Mouse (Mus musculus) neural tube, embryonic 12.5 days (tissue): ENCODE data around the gene Ldah. TPM values are rescaled to one million over a fixed set of nuclear protein-coding genes. Genes with fewer than 3 reads are reported as not detected.

Experiments
- ATAC-seq: fragments of 200-750 bp; cut with Nextera tagmentation; 2 replicates; pipeline ENCODE4 v1.8.0; 2017; ENCODE audit warnings: low read depth, mild to moderate bottlenecking, moderate TSS enrichment, moderate library complexity; ENCODE audit not compliant: low FRiP score
- H3K27ac ChIP-seq: fragments of 300-500 bp; sonication (generic); 2 replicates; pipeline ENCODE4 v1.5.1; 2016
- H3K27me3 ChIP-seq: fragments of 300-500 bp; sonication (generic); replicated peaks from 2 replicates; pipeline ENCODE4 v1.6.1; 2016; ENCODE audit warnings: mild to moderate bottlenecking
- H3K36me3 ChIP-seq: fragments of 300-500 bp; sonication (generic); 2 replicates; pipeline ENCODE4 v1.6.1; 2016; ENCODE audit warnings: mild to moderate bottlenecking
- H3K4me1 ChIP-seq: fragments of 300-500 bp; sonication (generic); 2 replicates; pipeline ENCODE4 v1.6.1; 2016
- H3K4me2 ChIP-seq: fragments of 300-500 bp; sonication (generic); replicated peaks from 2 replicates; pipeline ENCODE4 v1.6.1; 2016; ENCODE audit warnings: mild to moderate bottlenecking
- H3K4me3 ChIP-seq: fragments of 300-500 bp; sonication (generic); 2 replicates; pipeline ENCODE4 v1.5.1; 2016
- H3K9ac ChIP-seq: fragments of 300-500 bp; sonication (generic); 2 replicates; pipeline ENCODE4 v1.6.1; 2016; ENCODE audit warnings: mild to moderate bottlenecking
- H3K9me3 ChIP-seq: fragments of 300-500 bp; sonication (generic); 2 replicates; pipeline ENCODE4 v1.6.1; 2016; ENCODE audit warnings: mild to moderate bottlenecking
- WGBS: fragments of 180-500 bp; shearing (Covaris S2); methylation state at CpG from one replicate; pipeline ENCODE4 v1.1.7; 2016; 5-methylcytosine and 5-hydroxymethylcytosine counted together
- polyA plus RNA-seq: library from polyadenylated mRNA; unstranded; fragments of >200 nt; fragmentation: Nextera tagmentation; extraction: Ambion mirVana; gene quantifications from 2 replicates; pipeline ENCODE4 v1.2.1, GENCODE M21; 2016

Ldah gene
- polyA plus RNA-seq, 1 experiment from 2014 or later = 68.8 TPM

GRCm38 (mm10) chr12:8289099-8289498 is 81.2 kb downstream of the Ldah start:
- Histone ChIP-seq H3K4me3 (no peak overlapping the region), H3K36me3 (no peaks in the 10 kb centered on the region; the same call in 1 of the 2 replicates), H3K27ac (no peak overlapping the region), H3K9me3 (no peaks in the 10 kb centered on the region), H3K4me1 (no peaks in the 10 kb centered on the region; the same call in 1 of the 2 replicates), H3K4me2 (no peak overlapping the region), H3K9ac (no peak overlapping the region), H3K27me3 (no peaks in the 10 kb centered on the region)
- 86% methylated on average over 6 of the region's 6 CpGs for WGBS
- no peak for ATAC-seq

- H3K27ac ChIP-seq = no peak overlapping the region
- H3K4me2 ChIP-seq = no peak overlapping the region
- H3K9me3 ChIP-seq = no peaks in the 10 kb centered on the region
- H3K9ac ChIP-seq = no peak overlapping the region
- ATAC-seq = no peak
- WGBS = 91% methylated on average over 8 of the region's 8 CpGs
- H3K4me3 ChIP-seq = no peak overlapping the region
- no peaks in the 10 kb centered on the region; the same call in 1 of the 2 replicates for H3K4me1 ChIP-seq
- peaks cover under 1% of the 10 kb centered on the region; the same call in 1 of the 2 replicates for H3K27me3 ChIP-seq
- no peaks in the 10 kb centered on the region; the same call in 1 of the 2 replicates for H3K36me3 ChIP-seq
Measured at GRCm38 (mm10) chr12:8289499-8289898, 81.6 kb downstream of the Ldah start.

DNA sequence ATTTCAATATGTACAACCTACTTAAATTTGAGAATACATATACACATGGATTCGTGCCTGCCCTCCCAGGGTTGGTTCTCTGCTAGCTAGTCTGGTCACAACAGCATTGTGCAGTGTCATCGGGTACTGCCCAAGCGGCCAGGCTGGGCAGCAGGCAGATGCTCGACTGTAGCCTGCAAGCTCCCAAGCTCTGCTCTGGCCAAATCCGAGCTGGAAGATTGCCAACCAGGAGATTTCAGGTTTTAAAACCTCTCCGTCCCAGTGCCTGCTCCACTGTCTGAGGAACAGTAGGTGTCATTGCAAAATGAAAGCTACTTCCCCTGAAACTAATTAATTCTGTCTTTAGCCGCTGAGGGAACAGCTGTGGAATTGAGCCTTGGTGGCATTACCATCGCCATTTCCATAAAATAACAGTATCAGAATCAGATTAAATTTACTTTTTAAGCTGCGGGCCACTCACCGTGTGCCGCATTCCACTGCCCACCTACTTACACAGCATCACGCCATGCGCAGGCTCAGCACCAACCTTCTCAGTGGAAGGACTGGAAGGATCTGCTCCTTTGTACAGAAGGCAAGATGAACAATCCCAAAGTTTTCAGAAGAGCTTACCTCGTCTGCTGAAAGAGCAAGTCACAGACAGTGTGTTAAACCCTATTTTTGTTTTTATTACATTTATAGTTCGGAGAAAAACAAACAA is 83.4 kb downstream of the Ldah start:
- 66% methylated on average over 15 of the region's 15 CpGs for WGBS
- Histone ChIP-seq H3K9me3 (no peaks in the 10 kb centered on the region), H3K4me1 (no peaks in the 10 kb centered on the region; the same call in 1 of the 2 replicates), H3K4me3 (no peak overlapping the region), H3K36me3 (no peaks in the 10 kb centered on the region), H3K4me2 (no peak overlapping the region), H3K27me3 (peaks cover 11% of the 10 kb centered on the region; the same call in 1 of the 2 replicates), H3K27ac (no peak overlapping the region), H3K9ac (no peak overlapping the region)
- no peak for ATAC-seq

DNA sequence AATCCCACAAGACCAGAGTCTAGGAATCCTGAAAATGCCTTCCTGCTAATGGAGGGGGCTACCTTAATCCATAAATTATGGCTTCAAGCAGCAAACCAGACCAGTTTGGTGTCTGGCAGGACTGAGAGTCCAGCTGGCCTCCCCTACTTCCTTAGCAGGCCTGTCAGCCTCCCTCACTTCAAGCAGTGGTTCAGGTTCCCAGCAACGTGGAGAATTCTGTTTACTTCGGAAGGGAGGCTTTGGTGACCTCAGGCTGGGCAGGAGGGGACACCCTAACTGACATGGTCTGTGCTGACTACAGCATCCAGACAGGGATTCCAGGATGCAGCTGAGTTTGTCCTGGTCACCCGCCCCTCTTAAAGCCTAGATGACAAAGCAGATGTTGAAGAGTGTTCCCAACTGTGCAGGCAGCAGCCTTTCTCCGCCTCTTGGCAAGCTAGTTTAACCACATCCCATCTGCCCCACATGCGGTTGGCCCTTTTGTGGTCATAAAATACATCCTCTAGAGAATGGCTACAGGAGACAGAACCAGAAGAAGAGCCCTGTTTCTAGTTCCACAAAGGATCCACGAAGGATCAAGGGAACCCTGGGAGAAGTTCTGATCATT is 87.5 kb downstream of the Ldah start:
- no peak overlapping the region for H3K9ac ChIP-seq
- no peak for ATAC-seq
- H3K4me2 ChIP-seq = no peak overlapping the region
- H3K4me1 ChIP-seq = peaks cover 12% of the 10 kb centered on the region
- no peak overlapping the region for H3K4me3 ChIP-seq
- H3K27me3 ChIP-seq = peaks cover 51% of the 10 kb centered on the region
- no peak overlapping the region for H3K27ac ChIP-seq
- H3K9me3 ChIP-seq = no peaks in the 10 kb centered on the region
- 47% methylated on average over 6 of the region's 6 CpGs for WGBS
- H3K36me3 ChIP-seq = no peaks in the 10 kb centered on the region

DNA sequence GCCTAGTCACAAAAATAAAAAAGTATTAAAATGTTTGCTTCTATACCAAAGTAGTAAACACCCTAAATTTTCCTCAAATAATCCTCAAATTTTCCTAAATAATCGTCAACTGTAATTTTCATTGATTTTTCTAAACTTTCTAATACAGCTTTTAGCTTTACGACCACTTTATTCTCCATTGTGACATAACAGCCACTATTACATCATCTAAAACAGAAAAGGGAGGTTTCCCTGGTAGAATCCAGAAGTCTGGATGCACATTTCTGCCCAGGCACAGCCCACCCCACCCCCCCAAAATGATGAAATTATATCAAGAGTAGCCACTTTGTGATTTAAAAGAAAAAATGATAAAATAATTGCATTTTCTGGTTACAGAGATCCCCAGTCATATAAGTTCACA is 88.2 kb downstream of the Ldah start:
- H3K27ac ChIP-seq = no peak overlapping the region
- H3K4me3 ChIP-seq = no peak overlapping the region
- H3K9ac ChIP-seq = no peak overlapping the region
- 83% methylated on average over 2 of the region's 2 CpGs for WGBS
- H3K27me3 ChIP-seq = peaks cover 58% of the 10 kb centered on the region
- H3K36me3 ChIP-seq = no peaks in the 10 kb centered on the region
- no peak for ATAC-seq
- no peaks in the 10 kb centered on the region for H3K9me3 ChIP-seq
- no peak overlapping the region for H3K4me2 ChIP-seq
- peaks cover 14% of the 10 kb centered on the region for H3K4me1 ChIP-seq

- 0 out of 2 replicates have a peak, but pooled peaks have one; percentile 10 for ATAC-seq
- H3K4me2 ChIP-seq = peak overlapping the region; percentile 60
- 6% methylated on average over 34 of the region's 34 CpGs for WGBS
- peaks cover 73% of the 10 kb centered on the region for H3K27me3 ChIP-seq
- H3K4me1 ChIP-seq = peaks cover 29% of the 10 kb centered on the region
- H3K27ac ChIP-seq = no peak overlapping the region
- H3K9me3 ChIP-seq = no peaks in the 10 kb centered on the region
- H3K36me3 ChIP-seq = no peaks in the 10 kb centered on the region
- H3K4me3 ChIP-seq = peak overlapping the region; percentile 35
- H3K9ac ChIP-seq = no peak overlapping the region
Measured at GRCm38 (mm10) chr12:8297586-8298214, 89.8 kb downstream of the Ldah start.

DNA sequence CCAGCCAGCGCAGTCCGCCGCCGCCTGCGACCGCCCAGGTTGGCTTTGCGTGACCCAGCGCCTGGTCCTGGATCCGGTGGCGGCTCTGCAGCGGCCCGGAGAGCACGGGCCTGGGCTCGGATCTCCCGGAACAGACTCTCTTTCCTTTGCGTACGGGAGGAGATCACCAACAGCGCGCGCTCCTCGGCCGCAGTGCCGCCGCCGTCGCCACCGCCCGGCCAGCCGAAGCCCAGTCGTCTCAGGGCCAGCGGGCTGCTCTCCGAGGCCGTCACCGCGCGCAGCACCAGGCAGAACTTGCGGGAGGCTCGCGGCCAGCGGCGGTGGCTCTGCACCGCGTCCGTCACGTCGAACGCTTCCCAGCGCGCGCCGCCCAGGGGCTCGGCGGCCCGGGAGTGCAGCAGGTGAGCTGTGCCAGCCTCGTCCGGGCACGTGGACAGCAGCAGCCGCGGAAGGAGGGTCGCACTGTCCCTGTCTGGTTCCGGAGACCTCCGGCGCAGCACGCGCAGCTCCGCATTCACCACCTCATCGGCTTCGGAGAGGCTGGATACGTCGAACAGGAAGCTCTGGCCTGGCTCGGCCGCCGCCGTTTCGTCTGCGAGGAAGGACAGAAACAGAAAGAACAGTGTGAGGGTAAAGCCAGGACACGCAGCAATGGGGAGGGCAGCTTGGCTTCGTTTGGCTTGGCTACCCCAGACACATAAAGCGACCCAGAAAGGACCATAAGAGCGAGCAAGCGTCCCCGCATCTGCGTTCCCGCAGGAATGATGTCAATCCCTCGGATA is 90.6 kb downstream of the Ldah start:
- Histone ChIP-seq H3K27me3 (peaks cover 82% of the 10 kb centered on the region), H3K4me3 (peak overlapping the region; percentile 35), H3K4me2 (peak overlapping the region; percentile 60), H3K27ac (no peak overlapping the region), H3K9ac (peak overlapping the region; percentile 17; the same call in 1 of the 2 replicates), H3K9me3 (no peaks in the 10 kb centered on the region), H3K4me1 (peaks cover 29% of the 10 kb centered on the region), H3K36me3 (no peaks in the 10 kb centered on the region)
- 0 out of 2 replicates have a peak, but pooled peaks have one; percentile 19 for ATAC-seq
- 1% methylated on average over 82 of the region's 85 CpGs for WGBS

DNA sequence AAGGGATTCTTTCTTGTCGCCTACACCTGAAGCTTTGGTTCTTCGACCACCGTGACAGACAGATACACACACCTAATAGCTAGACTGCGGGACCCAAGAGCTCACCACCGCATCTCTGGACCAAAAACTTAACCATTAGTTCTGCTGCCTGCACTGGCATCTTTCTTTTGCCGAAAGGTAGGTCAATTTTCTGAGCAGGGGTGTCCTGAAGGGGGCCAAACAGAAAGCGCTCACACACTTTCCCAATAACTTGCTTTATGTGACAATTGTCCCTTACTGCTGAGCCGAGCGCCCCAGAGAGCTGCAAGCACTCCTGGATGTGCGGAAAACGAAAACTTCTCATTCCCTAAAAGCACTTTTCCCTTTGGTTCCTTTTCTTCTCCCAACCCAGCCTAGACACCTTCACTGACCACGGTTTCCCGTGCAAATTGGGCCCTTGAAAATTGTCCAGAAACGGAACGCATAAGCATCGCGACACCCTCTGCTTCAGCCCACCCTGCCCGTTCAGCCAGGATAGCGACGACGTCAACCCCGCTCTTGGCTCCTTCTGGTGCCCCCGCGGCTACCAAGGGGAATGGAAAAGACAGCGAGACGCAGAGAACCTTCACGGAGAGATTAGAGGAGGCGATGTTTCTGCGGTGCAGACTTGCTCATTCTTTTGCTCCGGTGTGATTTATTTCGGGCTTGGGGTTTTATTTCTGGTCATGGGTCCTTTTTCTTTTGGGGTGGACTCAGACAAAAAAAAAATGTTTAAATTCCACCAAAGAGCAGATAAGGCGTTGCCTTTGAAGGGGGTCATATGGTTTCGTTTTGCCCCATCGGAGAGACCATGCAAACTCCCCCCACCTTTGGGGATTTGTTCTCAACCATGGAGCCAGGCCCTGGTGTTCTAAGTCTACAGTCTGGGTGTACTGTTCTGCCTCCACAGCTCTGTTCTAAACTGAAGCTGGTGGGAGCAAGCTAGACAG is 91.5 kb downstream of the Ldah start:
- H3K27me3 ChIP-seq = peaks cover 89% of the 10 kb centered on the region
- peak overlapping the region; percentile 1; the same call in 1 of the 2 replicates for H3K4me3 ChIP-seq
- no peak overlapping the region for H3K27ac ChIP-seq
- 4% methylated on average over 34 of the region's 34 CpGs for WGBS
- H3K9ac ChIP-seq = no peak overlapping the region
- no peaks in the 10 kb centered on the region for H3K9me3 ChIP-seq
- no peak for ATAC-seq
- no peaks in the 10 kb centered on the region for H3K36me3 ChIP-seq
- peaks cover 29% of the 10 kb centered on the region for H3K4me1 ChIP-seq
- 0 out of 2 replicates have a peak overlapping the region, but pooled peaks have one; percentile 12 for H3K4me2 ChIP-seq

DNA sequence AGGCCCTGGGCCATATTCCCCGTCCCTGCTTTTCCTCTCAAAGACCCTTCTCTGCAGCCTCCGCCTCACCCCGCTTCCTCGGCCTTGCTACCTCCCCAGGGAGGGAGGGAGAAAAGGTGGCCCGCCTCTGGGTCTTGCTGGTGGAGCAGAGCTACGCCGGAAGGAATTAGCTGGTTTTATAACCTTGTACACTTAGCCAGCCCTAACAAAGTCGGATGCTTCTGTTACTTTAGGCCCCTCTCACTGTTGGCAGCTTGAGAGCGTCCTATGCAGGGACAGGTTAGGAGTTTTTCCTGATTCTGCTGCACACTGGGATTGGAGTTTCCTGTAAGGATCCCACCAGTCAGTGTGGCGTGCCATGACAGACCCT is 92.2 kb downstream of the Ldah start:
- Histone ChIP-seq H3K9me3 (no peaks in the 10 kb centered on the region), H3K4me3 (peak overlapping the region; percentile 1; the same call in 1 of the 2 replicates), H3K4me1 (peaks cover 29% of the 10 kb centered on the region), H3K9ac (no peak overlapping the region), H3K27ac (no peak overlapping the region), H3K36me3 (no peaks in the 10 kb centered on the region), H3K4me2 (no peak overlapping the region), H3K27me3 (peaks cover 89% of the 10 kb centered on the region)
- WGBS = 8% methylated on average over 10 of the region's 10 CpGs
- ATAC-seq = no peak

DNA sequence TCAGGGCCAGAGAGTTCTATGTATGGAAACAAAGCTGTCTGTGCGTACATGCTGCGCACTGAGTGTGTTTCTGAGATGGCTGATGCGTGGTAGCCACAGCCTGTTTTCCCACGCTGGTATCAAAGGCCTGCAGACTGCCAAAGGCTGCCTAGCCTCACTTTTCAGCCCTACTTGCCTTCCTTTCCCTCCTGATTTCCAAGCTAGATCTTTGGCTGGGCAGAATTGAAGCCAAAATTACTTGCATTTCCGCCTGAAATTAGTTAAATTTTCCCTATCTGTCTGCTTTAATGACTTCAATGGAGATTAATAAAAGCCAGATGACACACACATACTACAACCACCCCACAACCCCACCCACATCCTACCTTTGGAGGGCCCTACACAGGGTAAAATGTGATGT is 92.6 kb downstream of the Ldah start:
- Histone ChIP-seq H3K36me3 (no peaks in the 10 kb centered on the region), H3K4me3 (no peak overlapping the region), H3K9me3 (no peaks in the 10 kb centered on the region), H3K27me3 (peaks cover 91% of the 10 kb centered on the region), H3K27ac (no peak overlapping the region), H3K9ac (no peak overlapping the region), H3K4me2 (no peak overlapping the region), H3K4me1 (peaks cover 29% of the 10 kb centered on the region)
- 22% methylated on average over 5 of the region's 5 CpGs for WGBS
- ATAC-seq = no peak
